Mouse (Mus musculus) CH12.LX (cell line): Measurements from ENCODE around the gene Ctrl. TPM values are rescaled to one million over a fixed set of nuclear protein-coding genes. Genes with fewer than 3 reads are reported as not detected.

Experiments
- DNase-seq: peaks from one replicate; pipeline ENCODE4 v3.0.0-alpha.2; 2013; ENCODE audit errors: extremely low read depth
- H3K27ac ChIP-seq: 2 replicates; pipeline ENCODE4 v1.5.1; 2012; ENCODE audit warnings: low read depth, mild to moderate bottlenecking, control low read depth, moderate library complexity; ENCODE audit not compliant: insufficient read depth
- H3K27me3 ChIP-seq: replicated peaks from 2 replicates; pipeline ENCODE3; 2012; ENCODE audit warnings: inconsistent platforms
- H3K36me3 ChIP-seq, 2 experiments: replicated peaks in 1 of 2; 2 replicates each; pipeline versions ENCODE3 to v1.6.1; 2012; ENCODE audit warnings: inconsistent platforms in 1 of 2, low read length in 1 of 2, mild to moderate bottlenecking in 1 of 2, mixed read lengths in 1 of 2, moderate library complexity in 1 of 2; ENCODE audit not compliant: control insufficient read depth in 1 of 2, insufficient read depth in 1 of 2
- H3K4me1 ChIP-seq, 2 experiments: 2 replicates each; pipeline ENCODE4 v1.6.1; 2012; ENCODE audit warnings: inconsistent platforms in 1 of 2, moderate library complexity in 1 of 2; ENCODE audit not compliant: insufficient read depth in 2 of 2, control insufficient read depth in 1 of 2
- H3K4me2 ChIP-seq: 2 replicates; pipeline ENCODE4 v1.6.1; 2012; ENCODE audit warnings: low read depth, mild to moderate bottlenecking, control low read depth; ENCODE audit not compliant: poor library complexity, insufficient read depth, severe bottlenecking
- H3K4me3 ChIP-seq, 3 experiments: fragments of 150-350 bp in 1 of 3; sonication (generic) in 1 of 3; replicated peaks in 1 of 3; 2 replicates each; pipeline versions ENCODE3 to v1.5.1; 2011 to 2012; ENCODE audit warnings: low read depth in 2 of 3, low read length in 2 of 3, mild to moderate bottlenecking in 2 of 3, moderate library complexity in 2 of 3, control low read depth in 1 of 3, improper control_type of control experiment in 1 of 3, inconsistent platforms in 1 of 3, mixed read lengths in 1 of 3; ENCODE audit not compliant: poor library complexity in 1 of 3
- H3K79me2 ChIP-seq: replicated peaks from 2 replicates; pipeline ENCODE4 v1.6.1; 2012; ENCODE audit warnings: mild to moderate bottlenecking, moderate library complexity; ENCODE audit not compliant: control insufficient read depth, poor library complexity, insufficient read depth, severe bottlenecking; ENCODE audit errors: extremely low read depth
- H3K9ac ChIP-seq: 2 replicates; pipeline ENCODE4 v1.6.1; 2012; ENCODE audit warnings: low read depth, mild to moderate bottlenecking, control low read depth, moderate library complexity; ENCODE audit not compliant: insufficient read depth
- H3K9me3 ChIP-seq: replicated peaks from 2 replicates; pipeline ENCODE3; 2012; ENCODE audit warnings: low read length, inconsistent platforms, mixed read lengths
- BHLHE40 ChIP-seq: IDR thresholded peaks from 2 replicates; pipeline ENCODE4 v1.6.1; 2011; ENCODE audit warnings: mild to moderate bottlenecking, low read depth, low read length, improper control_type of control experiment
- ELF1 ChIP-seq: IDR thresholded peaks from 2 replicates; pipeline ENCODE4 v1.6.1; 2014; ENCODE audit warnings: low read depth, mild to moderate bottlenecking, inconsistent platforms, low read length, improper control_type of control experiment
- ETS1 ChIP-seq: conservative IDR thresholded peaks from 2 replicates; pipeline ENCODE4 v1.6.1; 2012; ENCODE audit warnings: low read depth, mild to moderate bottlenecking, inconsistent platforms, low read length, improper control_type of control experiment, moderate library complexity
- GABPA ChIP-seq: IDR thresholded peaks from 2 replicates; pipeline ENCODE4 v1.6.1; 2012; ENCODE audit warnings: low read depth, low read length, improper control_type of control experiment, inconsistent platforms; ENCODE audit not compliant: insufficient replicate concordance
- IRF4 ChIP-seq: IDR thresholded peaks from 2 replicates; pipeline ENCODE4 v1.6.1; 2014; ENCODE audit warnings: low read depth, mild to moderate bottlenecking, inconsistent platforms, low read length, improper control_type of control experiment
- POLR2A ChIP-seq: IDR thresholded peaks from 2 replicates; pipeline ENCODE4 v1.6.1; 2011; ENCODE audit warnings: low read depth, mild to moderate bottlenecking, improper control_type of control experiment, low read length
- POLR2AphosphoS2 ChIP-seq: IDR thresholded peaks from 2 replicates; pipeline ENCODE4 v1.6.1; 2011; ENCODE audit warnings: low read depth, low read length, improper control_type of control experiment
- SIN3A ChIP-seq: IDR thresholded peaks from 2 replicates; pipeline ENCODE4 v1.6.1; 2012; ENCODE audit warnings: low read length, improper control_type of control experiment, inconsistent platforms
- TBP ChIP-seq: conservative IDR thresholded peaks from 2 replicates; pipeline ENCODE4 v1.6.1; 2011; ENCODE audit warnings: low read depth, low read length, improper control_type of control experiment
- TCF12 ChIP-seq: IDR thresholded peaks from 2 replicates; pipeline ENCODE4 v1.6.1; 2014; ENCODE audit warnings: low read depth, mild to moderate bottlenecking, inconsistent platforms, low read length, improper control_type of control experiment
- UBTF ChIP-seq: IDR thresholded peaks from 2 replicates; pipeline ENCODE4 v1.6.1; 2012; ENCODE audit warnings: low read depth, mild to moderate bottlenecking, inconsistent platforms, low read length, improper control_type of control experiment, moderate library complexity
- ZKSCAN1 ChIP-seq: IDR thresholded peaks from 2 replicates; pipeline ENCODE4 v1.6.1; 2012; ENCODE audit warnings: low read depth, inconsistent platforms, low read length, improper control_type of control experiment, borderline replicate concordance
- ZMIZ1 ChIP-seq: IDR thresholded peaks from 2 replicates; pipeline ENCODE4 v1.6.1; 2012; ENCODE audit warnings: low read depth, mild to moderate bottlenecking, inconsistent platforms, low read length, improper control_type of control experiment
- ZNF384 ChIP-seq: IDR thresholded peaks from 2 replicates; pipeline ENCODE4 v1.6.1; 2012; ENCODE audit warnings: low read depth, low read length, improper control_type of control experiment, inconsistent platforms
- dilution Hi-C: fragments of 300-500 bp; cut with MboI; formaldehyde crosslinking; loops from 2 replicates; pipeline ENCODE4 v1.14.3; 2020; ENCODE audit warnings: low sequenced_read_pairs; ENCODE audit not compliant: extremely low pct_unique_long_range_greater_than_20kb, extremely low pct_ligation_motif_present
- in situ Hi-C: fragments of 300-500 bp; cut with MboI; formaldehyde crosslinking; loops from 3 replicates; pipeline ENCODE4 v1.14.3; 2019; ENCODE audit warnings: low sequenced_read_pairs, low pct_ligation_motif_present, low pct_unique_long_range_greater_than_20kb, mixed read lengths
- polyA plus RNA-seq: library from polyadenylated mRNA; unstranded; fragments of >175 nt; gene quantifications from 2 replicates; pipeline ENCODE4 v1.2.1, GENCODE M21; 2012; ENCODE audit warnings: low read depth; ENCODE audit not compliant: insufficient read length
- total RNA-seq, 2 experiments: library from RNA; depleted of rRNA; stranded (reverse); fragments of 300-350 nt in 1 of 2; fragments of >200 nt in 1 of 2; gene quantifications; 2 replicates each; pipeline ENCODE4 v1.2.3; 2012 to 2014

The Ctrl gene
- total and polyA plus RNA-seq, 3 experiments, result 1.3 to 5.3 (median 2.0) TPM

GRCm38 (mm10) chr8:105925123-105925522, 8.5 kb downstream of the Ctrl start:
- Histone ChIP-seq H3K79me2 (no peaks in the 10 kb centered on the region), H3K9ac (no peak overlapping the region), H3K9me3 (no peaks in the 10 kb centered on the region), H3K4me1 (peaks cover 7 to 29% of the 10 kb centered on the region in 2 experiments; a peak in 3 of 4 replicates), H3K36me3 (peaks cover 9 to 47% of the 10 kb centered on the region in 2 experiments), H3K4me3 (no peak overlapping the region), H3K27me3 (no peaks in the 10 kb centered on the region), H3K27ac (no peak overlapping the region), H3K4me2 (no peak overlapping the region)
- in situ Hi-C loops, result loop anchor here (5.0 kb wide), 1 partner anchor 213 kb away; no protein-coding TSS in a partner anchor
- dilution Hi-C loops, result no loop called here
- TF ChIP-seq POLR2A (no peak), ETS1 (no peak), TCF12 (no peak), IRF4 (no peak), ELF1 (no peak), GABPA (no peak), BHLHE40 (no peak), POLR2AphosphoS2 (no peak), ZKSCAN1 (no peak)
- DNase-seq, result no peak

- Histone ChIP-seq H3K9ac (no peak overlapping the region), H3K79me2 (no peaks in the 10 kb centered on the region), H3K4me3 (no peak overlapping the region), H3K9me3 (no peaks in the 10 kb centered on the region), H3K4me1 (peaks cover 6 to 15% of the 10 kb centered on the region in 2 experiments; a peak in 3 of 4 replicates), H3K27ac (no peak overlapping the region), H3K4me2 (no peak overlapping the region), H3K27me3 (no peaks in the 10 kb centered on the region)
- in situ Hi-C loops, result no loop called here
- no peak for DNase-seq
- TF ChIP-seq ZMIZ1, result no peak
- TF ChIP-seq TBP, result no peak
- no peak for TF ChIP-seq TCF12
- TF ChIP-seq UBTF, result no peak
- TF ChIP-seq ZNF384, result no peak
- no peak for TF ChIP-seq SIN3A
- no peak for TF ChIP-seq POLR2A
- TF ChIP-seq, all 38 proteins: peak for 0
- dilution Hi-C loops, result no loop called here
- peaks cover 13 to 57% of the 10 kb centered on the region in 2 experiments for H3K36me3 ChIP-seq
Observed at GRCm38 (mm10) chr8:105919390-105919789, 14.3 kb downstream of the Ctrl start.
